Mouse (Mus musculus): ENCODE results near the gene Car11. TPM values are rescaled to one million over a fixed set of nuclear protein-coding genes. Genes with fewer than 3 reads are reported as not detected.

Gene Car11
- total RNA-seq, 2 experiments from 2014 or later, result not detected

Other genes starting within 250 kb of the Car11 start
Only the 30 nearest of the 34 such genes appear.
- gene Tulp2, start 218.0 kb upstream of the Car11 start, total RNA-seq (2015), result 0.07 TPM in 1 of 2 replicates, not detected in the other
- gene Tulp2, start 218.0 kb upstream of the Car11 start, total RNA-seq (2017), result not detected in 2 replicates
- gene Gm45808, start 213.0 kb upstream of the Car11 start, total RNA-seq (2015), result not detected in 2 replicates
- not detected in 2 replicates for gene Gm45808, start 213.0 kb upstream of the Car11 start, total RNA-seq (2017)
- 18.6 and 22.4 TPM in 2 replicates for gene Dhdh, start 211.0 kb upstream of the Car11 start, total RNA-seq (2015)
- gene Dhdh, start 211.0 kb upstream of the Car11 start, total RNA-seq (2017), result 18.1 and 20.7 TPM in 2 replicates
- 112 and 114 TPM in 2 replicates for gene Nucb1, start 189.4 kb upstream of the Car11 start, total RNA-seq (2015)
- gene Nucb1, start 189.4 kb upstream of the Car11 start, total RNA-seq (2017), result 387 and 408 TPM in 2 replicates
- gene Ppp1r15a, start 173.6 kb upstream of the Car11 start, total RNA-seq (2015), result 46.2 and 56.7 TPM in 2 replicates
- 70.0 and 90.7 TPM in 2 replicates for gene Ppp1r15a, start 173.6 kb upstream of the Car11 start, total RNA-seq (2017)
- gene Plekha4, start 173.5 kb upstream of the Car11 start, total RNA-seq (2015), result 0.67 TPM in 1 of 2 replicates, not detected in the other
- gene Plekha4, start 173.5 kb upstream of the Car11 start, total RNA-seq (2017), result 0.04 and 0.34 TPM in 2 replicates
- gene Hsd17b14, start 144.9 kb upstream of the Car11 start, total RNA-seq (2015), result 0.22 and 5.5 TPM in 2 replicates
- gene Hsd17b14, start 144.9 kb upstream of the Car11 start, total RNA-seq (2017), result 1.2 and 8.2 TPM in 2 replicates
- gene Bcat2, start 129.7 kb upstream of the Car11 start, total RNA-seq (2015), result 43.5 and 55.9 TPM in 2 replicates
- gene Bcat2, start 129.7 kb upstream of the Car11 start, total RNA-seq (2017), result 37.0 and 44.0 TPM in 2 replicates
- not detected in 2 replicates for gene Fgf21, start 84.4 kb upstream of the Car11 start, total RNA-seq (2015)
- gene Fgf21, start 84.4 kb upstream of the Car11 start, total RNA-seq (2017), result not detected in 2 replicates
- not detected in 2 replicates for gene Fut1, start 82.6 kb upstream of the Car11 start, total RNA-seq (2015)
- not detected in 2 replicates for gene Fut1, start 82.6 kb upstream of the Car11 start, total RNA-seq (2017)
- 0.32 TPM in 1 of 2 replicates, not detected in the other for gene Izumo1, start 78.0 kb upstream of the Car11 start, total RNA-seq (2015)
- gene Izumo1, start 78.0 kb upstream of the Car11 start, total RNA-seq (2017), result 0.24 TPM in 1 of 2 replicates, not detected in the other
- gene Rasip1, start 72.4 kb upstream of the Car11 start, total RNA-seq (2015), result 0.10 TPM in 1 of 2 replicates, not detected in the other
- 0.08 TPM in 1 of 2 replicates, not detected in the other for gene Rasip1, start 72.4 kb upstream of the Car11 start, total RNA-seq (2017)
- 0.64 TPM in 1 of 2 replicates, not detected in the other for gene Mamstr, start 59.9 kb upstream of the Car11 start, total RNA-seq (2015)
- 0.12 TPM in 1 of 2 replicates, not detected in the other for gene Mamstr, start 59.9 kb upstream of the Car11 start, total RNA-seq (2017)
- not detected in 2 replicates for gene Fut2, start 33.4 kb upstream of the Car11 start, total RNA-seq (2015)
- gene Fut2, start 33.4 kb upstream of the Car11 start, total RNA-seq (2017), result not detected in 2 replicates
- gene Ntn5, start 15.8 kb upstream of the Car11 start, total RNA-seq (2015), result not detected in 2 replicates
- gene Ntn5, start 15.8 kb upstream of the Car11 start, total RNA-seq (2017), result not detected in 2 replicates
- not detected in 2 replicates for gene Sec1, start 5.4 kb upstream of the Car11 start, total RNA-seq (2015)
- not detected in 2 replicates for gene Sec1, start 5.4 kb upstream of the Car11 start, total RNA-seq (2017)
- 3.6 and 5.6 TPM in 2 replicates for gene Dbp, start 5.2 kb downstream of the Car11 start, total RNA-seq (2015)
- 6.2 and 7.2 TPM in 2 replicates for gene Dbp, start 5.2 kb downstream of the Car11 start, total RNA-seq (2017)
- gene Rpl18, start 15.6 kb downstream of the Car11 start, total RNA-seq (2015), result 1,825 and 1,988 TPM in 2 replicates
- gene Rpl18, start 15.6 kb downstream of the Car11 start, total RNA-seq (2017), result 1,777 and 2,306 TPM in 2 replicates
- 10.6 and 14.5 TPM in 2 replicates for gene Sphk2, start 18.2 kb downstream of the Car11 start, total RNA-seq (2015)
- 9.8 and 10.2 TPM in 2 replicates for gene Sphk2, start 18.2 kb downstream of the Car11 start, total RNA-seq (2017)
- 0.54 and 0.78 TPM in 2 replicates for gene Fam83e, start 21.4 kb downstream of the Car11 start, total RNA-seq (2015)
- 0.37 and 0.51 TPM in 2 replicates for gene Fam83e, start 21.4 kb downstream of the Car11 start, total RNA-seq (2017)
- not detected in 2 replicates for gene Spaca4, start 26.0 kb downstream of the Car11 start, total RNA-seq (2015)
- not detected in 2 replicates for gene Spaca4, start 26.0 kb downstream of the Car11 start, total RNA-seq (2017)
- 0.07 TPM in 2 replicates for gene Lmtk3, start 83.9 kb downstream of the Car11 start, total RNA-seq (2015)
- gene Lmtk3, start 83.9 kb downstream of the Car11 start, total RNA-seq (2017), result not detected in 2 replicates
- 1.2 and 1.7 TPM in 2 replicates for gene Sult2b1, start 84.8 kb downstream of the Car11 start, total RNA-seq (2015)
- 1.9 and 6.4 TPM in 2 replicates for gene Sult2b1, start 84.8 kb downstream of the Car11 start, total RNA-seq (2017)
- 17.9 and 26.3 TPM in 2 replicates for gene Cyth2, start 114.7 kb downstream of the Car11 start, total RNA-seq (2015)
- gene Cyth2, start 114.7 kb downstream of the Car11 start, total RNA-seq (2017), result 32.4 and 34.5 TPM in 2 replicates
- gene Kcnj14, start 124.9 kb downstream of the Car11 start, total RNA-seq (2015), result 0.05 TPM in 2 replicates
- gene Kcnj14, start 124.9 kb downstream of the Car11 start, total RNA-seq (2017), result not detected in 2 replicates
- gene Grwd1, start 131.1 kb downstream of the Car11 start, total RNA-seq (2015), result 22.6 and 25.1 TPM in 2 replicates
- 24.2 and 26.9 TPM in 2 replicates for gene Grwd1, start 131.1 kb downstream of the Car11 start, total RNA-seq (2017)
- 113 and 145 TPM in 2 replicates for gene Kdelr1, start 172.9 kb downstream of the Car11 start, total RNA-seq (2015)
- gene Kdelr1, start 172.9 kb downstream of the Car11 start, total RNA-seq (2017), result 68.3 and 73.1 TPM in 2 replicates
- gene Grin2d, start 178.5 kb downstream of the Car11 start, total RNA-seq (2015), result not detected in 2 replicates
- gene Grin2d, start 178.5 kb downstream of the Car11 start, total RNA-seq (2017), result under 0.01 TPM in 1 of 2 replicates, not detected in the other
- 1.3 and 1.5 TPM in 2 replicates for gene Syngr4, start 196.9 kb downstream of the Car11 start, total RNA-seq (2015)
- 2.1 TPM in 1 of 2 replicates, not detected in the other for gene Syngr4, start 196.9 kb downstream of the Car11 start, total RNA-seq (2017)
- 5.3 TPM in 2 replicates for gene Tmem143, start 197.1 kb downstream of the Car11 start, total RNA-seq (2015)
- 8.1 and 17.2 TPM in 2 replicates for gene Tmem143, start 197.1 kb downstream of the Car11 start, total RNA-seq (2017)